Mouse (Mus musculus): Measurements from ENCODE around the gene Hao2. TPM values are rescaled to one million over a fixed set of nuclear protein-coding genes. Genes with fewer than 3 reads are reported as not detected.

Hao2 gene
- polyA plus RNA-seq, 1 experiment from 2014 or later, result 0.88 TPM

DNA sequence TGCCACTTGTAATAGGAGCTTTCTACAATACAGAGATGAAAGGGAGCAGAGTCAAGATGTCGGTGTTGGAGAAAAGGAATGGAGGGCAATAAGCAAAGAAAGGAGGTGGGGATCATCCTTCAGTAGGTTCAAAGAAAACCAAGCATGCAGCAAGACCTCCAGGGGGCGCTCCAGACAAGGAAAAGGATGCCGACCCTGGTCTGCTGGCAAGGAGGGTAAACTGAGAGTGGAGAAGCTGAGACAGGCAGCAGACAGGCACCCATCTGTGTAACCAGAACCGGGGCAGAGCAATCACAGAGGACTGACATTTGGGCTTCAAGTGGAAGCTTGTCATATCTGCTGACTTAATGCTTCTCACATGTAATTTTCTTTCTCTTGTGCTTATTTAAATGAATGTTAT, 22.6 kb upstream of the Hao2 start:
- H3K27ac ChIP-seq, result no peak overlapping the region
- no peaks in the 10 kb centered on the region for H3K36me3 ChIP-seq
- H3K4me3 ChIP-seq, result no peak overlapping the region
- no peak overlapping the region for H3K4me2 ChIP-seq
- H3K9ac ChIP-seq, result no peak overlapping the region
- no peaks in the 10 kb centered on the region for H3K27me3 ChIP-seq (replicated peaks)
- no peak for ATAC-seq
- no peaks in the 10 kb centered on the region for H3K4me1 ChIP-seq
- 5% methylated on average over 4 of the region's 4 CpGs for WGBS (ENCODE audit: insufficient replicate concordance)
- no peaks in the 10 kb centered on the region for H3K9me3 ChIP-seq (replicated peaks)

DNA sequence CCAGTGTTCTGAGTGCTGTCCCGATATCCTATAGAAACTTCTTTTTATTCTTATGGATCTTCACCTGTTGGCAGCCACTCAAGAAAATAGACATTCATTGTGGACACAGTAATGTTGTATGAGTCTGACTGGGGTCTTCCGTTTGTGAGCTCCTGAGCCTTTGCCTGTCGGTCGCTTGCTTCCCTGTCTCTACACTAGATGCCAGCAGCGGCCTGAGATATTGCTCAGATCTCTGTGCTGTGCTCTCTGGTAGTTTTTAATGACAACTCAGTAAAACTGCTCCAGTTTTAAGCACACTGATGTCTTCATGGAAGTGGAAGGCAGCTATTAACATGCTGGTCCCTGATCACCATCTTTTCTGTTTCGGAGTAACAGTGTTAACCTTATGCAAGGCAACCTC, 20.6 kb upstream of the Hao2 start:
- 70% methylated on average over 6 of the region's 6 CpGs for WGBS (ENCODE audit: insufficient replicate concordance)
- no peaks in the 10 kb centered on the region for H3K36me3 ChIP-seq
- H3K27ac ChIP-seq, result no peak overlapping the region
- no peak for ATAC-seq
- H3K4me3 ChIP-seq, result no peak overlapping the region
- H3K4me1 ChIP-seq, result no peaks in the 10 kb centered on the region
- H3K27me3 ChIP-seq (replicated peaks), result no peaks in the 10 kb centered on the region
- H3K9ac ChIP-seq, result no peak overlapping the region
- H3K9me3 ChIP-seq (replicated peaks), result no peaks in the 10 kb centered on the region
- H3K4me2 ChIP-seq, result no peak overlapping the region

DNA sequence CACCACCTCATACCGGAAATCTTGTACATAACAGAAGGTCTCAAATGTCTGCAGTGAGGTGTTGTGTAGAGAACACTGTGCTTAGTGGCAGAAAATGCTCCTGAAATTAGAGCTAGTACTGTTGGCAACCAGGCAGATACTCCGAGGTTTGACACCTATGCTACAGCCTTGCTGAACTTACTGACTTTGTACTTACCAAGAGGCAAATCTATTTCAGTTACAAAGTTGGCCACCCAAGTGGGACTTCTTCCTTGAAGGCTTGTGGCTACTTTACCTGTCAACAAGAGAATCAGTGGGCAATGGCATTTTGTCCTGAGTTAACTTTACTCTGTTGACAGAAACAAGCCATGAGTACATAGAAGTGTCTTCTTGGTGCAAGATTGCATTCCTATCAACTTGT, 4.6 kb upstream of the Hao2 start:
- Histone ChIP-seq H3K9ac (no peak overlapping the region), H3K9me3 (replicated peaks) (no peaks in the 10 kb centered on the region), H3K4me2 (no peak overlapping the region), H3K4me1 (no peaks in the 10 kb centered on the region), H3K4me3 (no peak overlapping the region), H3K36me3 (no peaks in the 10 kb centered on the region), H3K27ac (no peak overlapping the region), H3K27me3 (replicated peaks) (no peaks in the 10 kb centered on the region)
- 61% methylated on average over 2 of the region's 2 CpGs for WGBS (ENCODE audit: insufficient replicate concordance)
- no peak for ATAC-seq

DNA sequence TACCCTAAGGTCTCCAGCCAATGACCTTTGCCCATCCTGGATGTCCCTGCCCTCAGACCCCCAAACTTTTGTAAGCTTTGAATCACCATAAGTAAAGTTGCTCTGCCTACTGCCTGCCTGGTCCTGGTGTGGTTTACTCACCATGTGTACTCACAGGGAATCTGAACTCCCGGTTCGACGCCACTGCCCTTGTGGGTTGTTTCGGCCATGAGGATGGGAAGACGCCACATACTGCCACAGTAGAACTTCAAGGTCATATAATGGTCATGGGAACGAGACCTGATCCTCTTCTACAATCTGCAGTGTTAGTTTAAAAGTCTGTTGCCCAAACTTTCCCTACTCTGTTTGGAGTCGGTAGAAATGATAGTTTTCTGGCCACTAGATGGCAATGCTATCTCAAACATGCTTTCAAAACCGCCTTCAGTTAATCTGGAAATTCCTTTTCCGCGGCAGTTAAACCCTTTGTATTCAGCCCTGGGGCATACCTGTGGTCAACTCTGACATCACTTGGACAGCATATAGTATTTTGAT, 2.1 kb upstream of the Hao2 start:
- no peak overlapping the region for H3K27ac ChIP-seq
- H3K9ac ChIP-seq, result no peak overlapping the region
- ATAC-seq, result peak; percentile 54; the same call in 1 of the 2 replicates
- H3K4me2 ChIP-seq, result peak overlapping the region; percentile 40; the same call in 1 of the 2 replicates
- peak overlapping the region; percentile 23; the same call in 1 of the 2 replicates for H3K4me3 ChIP-seq
- 36% methylated on average over 10 of the region's 10 CpGs for WGBS (ENCODE audit: insufficient replicate concordance)
- H3K4me1 ChIP-seq, result no peaks in the 10 kb centered on the region
- H3K9me3 ChIP-seq (replicated peaks), result no peaks in the 10 kb centered on the region
- H3K36me3 ChIP-seq, result no peaks in the 10 kb centered on the region
- no peaks in the 10 kb centered on the region for H3K27me3 ChIP-seq (replicated peaks)

DNA sequence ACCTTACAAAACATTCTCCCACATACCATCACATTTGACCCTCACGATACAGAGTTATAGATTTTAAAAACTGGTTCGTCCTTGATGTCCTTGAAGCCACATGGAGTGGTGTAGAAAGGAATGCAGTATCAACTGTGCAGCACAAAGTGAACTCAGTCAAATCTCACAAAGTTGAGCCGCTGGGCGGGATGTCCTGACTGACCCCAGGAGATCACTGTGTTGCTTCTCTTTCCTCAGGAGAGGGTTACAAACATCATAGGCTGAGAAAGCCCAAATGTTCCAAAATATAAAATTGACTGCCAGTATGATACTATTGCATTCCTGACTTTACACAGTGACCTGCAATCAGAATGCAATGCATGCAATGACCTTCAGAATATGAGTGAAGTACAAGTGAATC, 2.6 kb downstream of the Hao2 start:
- Histone ChIP-seq H3K4me1 (no peaks in the 10 kb centered on the region), H3K27ac (no peak overlapping the region), H3K9me3 (replicated peaks) (no peaks in the 10 kb centered on the region), H3K9ac (no peak overlapping the region), H3K36me3 (no peaks in the 10 kb centered on the region), H3K4me2 (no peak overlapping the region), H3K4me3 (no peak overlapping the region), H3K27me3 (replicated peaks) (no peaks in the 10 kb centered on the region)
- 71% methylated on average over 4 of the region's 4 CpGs for WGBS (ENCODE audit: insufficient replicate concordance)
- ATAC-seq, result no peak

- Histone ChIP-seq H3K4me3 (no peak overlapping the region), H3K4me1 (no peaks in the 10 kb centered on the region), H3K9ac (no peak overlapping the region), H3K27me3 (replicated peaks) (no peaks in the 10 kb centered on the region), H3K4me2 (no peak overlapping the region), H3K36me3 (no peaks in the 10 kb centered on the region), H3K27ac (no peak overlapping the region), H3K9me3 (replicated peaks) (no peaks in the 10 kb centered on the region)
- WGBS (ENCODE audit: insufficient replicate concordance), result 49% methylated on average over 2 of the region's 2 CpGs
- no peak for ATAC-seq
Measured at GRCm38 (mm10) chr3:98888206-98888605, 4.8 kb downstream of the Hao2 start.

DNA sequence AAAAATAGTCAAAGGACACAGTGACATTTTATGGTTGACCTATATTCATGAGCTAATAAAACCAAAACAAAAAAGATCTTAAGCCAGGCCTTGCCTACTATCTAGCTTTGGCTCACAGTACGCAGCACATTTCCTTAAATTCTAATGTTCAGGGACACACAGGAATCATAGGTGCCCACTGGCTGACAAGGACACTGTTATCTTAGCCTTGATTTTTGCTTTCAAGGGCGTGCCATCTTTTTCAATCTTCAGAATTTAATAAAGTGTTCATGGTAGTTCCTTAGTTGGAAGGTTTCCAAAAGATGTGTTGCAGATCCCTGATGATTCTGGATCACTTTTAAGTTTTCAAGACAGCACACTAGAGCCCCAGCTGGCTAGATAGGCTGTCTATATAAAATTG, 12.2 kb downstream of the Hao2 start:
- Histone ChIP-seq H3K9me3 (replicated peaks) (no peaks in the 10 kb centered on the region), H3K27me3 (replicated peaks) (no peaks in the 10 kb centered on the region)
- 71% methylated on average over 2 of the region's 2 CpGs for WGBS (ENCODE audit: insufficient replicate concordance)

GRCm38 (mm10) chr3:98880216-98880615, 12.8 kb downstream of the Hao2 start:
- Histone ChIP-seq H3K27me3 (replicated peaks) (no peaks in the 10 kb centered on the region), H3K4me3 (no peak overlapping the region), H3K4me1 (no peaks in the 10 kb centered on the region), H3K36me3 (no peaks in the 10 kb centered on the region), H3K9me3 (replicated peaks) (no peaks in the 10 kb centered on the region), H3K4me2 (no peak overlapping the region), H3K27ac (no peak overlapping the region), H3K9ac (no peak overlapping the region)
- ATAC-seq, result no peak
- WGBS (ENCODE audit: insufficient replicate concordance), result 58% methylated on average over 6 of the region's 6 CpGs

More for the DNA sequence above, 12.2 kb downstream of the Hao2 start:
- no peak overlapping the region for H3K4me3 ChIP-seq
- H3K4me1 ChIP-seq, result no peaks in the 10 kb centered on the region
- H3K4me2 ChIP-seq, result no peak overlapping the region
- no peak overlapping the region for H3K27ac ChIP-seq
- H3K36me3 ChIP-seq, result no peaks in the 10 kb centered on the region
- H3K9ac ChIP-seq, result no peak overlapping the region
- ATAC-seq, result no peak

- H3K36me3 ChIP-seq, result no peaks in the 10 kb centered on the region
- no peaks in the 10 kb centered on the region for H3K27me3 ChIP-seq (replicated peaks)
- no peak for ATAC-seq
- H3K4me2 ChIP-seq, result no peak overlapping the region
- no peak overlapping the region for H3K27ac ChIP-seq
- H3K4me3 ChIP-seq, result no peak overlapping the region
- no peaks in the 10 kb centered on the region for H3K4me1 ChIP-seq
- H3K9ac ChIP-seq, result no peak overlapping the region
- H3K9me3 ChIP-seq (replicated peaks), result no peaks in the 10 kb centered on the region
- WGBS (ENCODE audit: insufficient replicate concordance), result 66% methylated on average over 2 of the region's 2 CpGs
Measured at GRCm38 (mm10) chr3:98868219-98868618, 24.8 kb downstream of the Hao2 start.

- no peaks in the 10 kb centered on the region for H3K27me3 ChIP-seq (replicated peaks)
- 94% methylated on average over 1 of the region's 1 CpGs for WGBS (ENCODE audit: insufficient replicate concordance)
- H3K9me3 ChIP-seq (replicated peaks), result no peaks in the 10 kb centered on the region
- H3K9ac ChIP-seq, result no peak overlapping the region
- H3K4me1 ChIP-seq, result peaks cover 20% of the 10 kb centered on the region
- H3K4me2 ChIP-seq, result no peak overlapping the region
- H3K27ac ChIP-seq, result no peak overlapping the region
- H3K4me3 ChIP-seq, result no peak overlapping the region
- peak; percentile 38; the same call in 1 of the 2 replicates for ATAC-seq
- no peaks in the 10 kb centered on the region for H3K36me3 ChIP-seq
Measured at GRCm38 (mm10) chr3:98862800-98863199, 30.2 kb downstream of the Hao2 start.

GRCm38 (mm10) chr3:98859576-98859975, 33.5 kb downstream of the Hao2 start, which contains the start of gene Hsd3b1:
TSS of gene Hsd3b1 (minus strand) at chr3:98859794.
- ATAC-seq, result no peak
- WGBS (ENCODE audit: insufficient replicate concordance), result 72% methylated on average over 3 of the region's 3 CpGs
- H3K27me3 ChIP-seq (replicated peaks), result no peaks in the 10 kb centered on the region
- no peak within 1 kb of the TSS for H3K9ac ChIP-seq
- no peaks in the 10 kb centered on the region for H3K36me3 ChIP-seq
- peaks cover 45% of the 10 kb centered on the region for H3K4me1 ChIP-seq
- peak within 1 kb of the TSS; percentile 68 for H3K27ac ChIP-seq
- H3K4me2 ChIP-seq, result peak within 1 kb of the TSS; percentile 28
- no peak within 1 kb of the TSS for H3K4me3 ChIP-seq
- H3K9me3 ChIP-seq (replicated peaks), result no peaks in the 10 kb centered on the region

GRCm38 (mm10) chr3:98858051-98858450, 35.0 kb downstream of the Hao2 start:
- no peaks in the 10 kb centered on the region for H3K27me3 ChIP-seq (replicated peaks)
- H3K4me2 ChIP-seq, result peak overlapping the region; percentile 42
- no peak overlapping the region for H3K4me3 ChIP-seq
- no peaks in the 10 kb centered on the region for H3K36me3 ChIP-seq
- H3K4me1 ChIP-seq, result peaks cover 60% of the 10 kb centered on the region
- H3K27ac ChIP-seq, result peak overlapping the region; percentile 89
- H3K9me3 ChIP-seq (replicated peaks), result no peaks in the 10 kb centered on the region
- 49% methylated on average over 2 of the region's 2 CpGs for WGBS (ENCODE audit: insufficient replicate concordance)
- ATAC-seq, result no peak
- peak overlapping the region; percentile 40; the same call in 1 of the 2 replicates for H3K9ac ChIP-seq

- peak overlapping the region; percentile 89 for H3K27ac ChIP-seq
- H3K4me1 ChIP-seq, result peaks cover 53% of the 10 kb centered on the region
- H3K27me3 ChIP-seq (replicated peaks), result no peaks in the 10 kb centered on the region
- no peak overlapping the region for H3K4me3 ChIP-seq
- WGBS (ENCODE audit: insufficient replicate concordance), result 15% methylated on average over 1 of the region's 1 CpGs
- H3K36me3 ChIP-seq, result no peaks in the 10 kb centered on the region
- peak overlapping the region; percentile 44 for H3K9ac ChIP-seq
- peak overlapping the region; percentile 42 for H3K4me2 ChIP-seq
- ATAC-seq, result peak; percentile 83
- H3K9me3 ChIP-seq (replicated peaks), result no peaks in the 10 kb centered on the region
Measured at GRCm38 (mm10) chr3:98856892-98857291, 36.1 kb downstream of the Hao2 start.
